ENCODE assay signal across 8 mouse cellular contexts in genomic region chr17:29022230-29022819, GRCm38 (mm10). TPM values are rescaled to one million over a fixed set of nuclear protein-coding genes. Genes with fewer than 3 reads are reported as not detected.
DNase-seq lines count a peak whose midpoint lies in the region; ATAC-seq and TF ChIP-seq lines count a peak whose summit lies in the region.

No protein-coding gene starts in this region.

- POLR2A ChIA-PET in Patski (lab: Charles Lee): interaction anchor here (0.6 kb wide), 1 partner anchor 71 kb away, joined by 3 read pairs; the partner anchor contains the start of gene Kctd20

- no peak overlapping the region for H3K9ac ChIP-seq in kidney, embryonic 15.5 days
- no peak overlapping the region for H3K9ac ChIP-seq in heart, embryonic 16.5 days (ENCODE audit: low read length)
- peak overlapping the region; percentile 30 for H3K9ac ChIP-seq in liver, embryonic 13.5 days

- peak overlapping the region; percentile 46 for H3K4me2 ChIP-seq in kidney, embryonic 15.5 days
- peak overlapping the region; percentile 48; the same call in 1 of the 2 replicates for H3K4me2 ChIP-seq in heart, embryonic 16.5 days (ENCODE audit: low read depth, low read length)
- H3K4me2 ChIP-seq in liver, embryonic 13.5 days: peak overlapping the region; percentile 32

- no peaks in the 10 kb centered on the region for H3K36me3 ChIP-seq in kidney, embryonic 15.5 days
- H3K36me3 ChIP-seq in heart, embryonic 16.5 days (ENCODE audit: control insufficient read depth, insufficient read depth): no peaks in the 10 kb centered on the region
- no peaks in the 10 kb centered on the region for H3K36me3 ChIP-seq in liver, embryonic 13.5 days

- in situ Hi-C loops in Patski (cut with MboI; ENCODE audit: low pct_unique_long_range_greater_than_20kb): no loop called here

- no peak for ATAC-seq in kidney, embryonic 15.5 days (replicated peaks; ENCODE audit: low FRiP score)
- no peak for ATAC-seq in Patski
- ATAC-seq in heart, embryonic 16.5 days (replicated peaks; ENCODE audit: extremely low read depth, insufficient read depth, low FRiP score): no peak
- peak; percentile 62; the same call in 1 of the 2 replicates for ATAC-seq in liver, embryonic 13.5 days (ENCODE audit: low read depth)

- peak; percentile 53 for TF ChIP-seq CTCF in Patski (IDR thresholded peaks at IDR 0.05)

- no peak overlapping the region; the same call in 1 of the 2 replicates for H3K4me3 ChIP-seq in kidney, embryonic 15.5 days (replicated peaks)
- no peak overlapping the region for H3K4me3 ChIP-seq in heart, embryonic 16.5 days (ENCODE audit: low read length)
- H3K4me3 ChIP-seq in liver, embryonic 13.5 days (replicated peaks): no peak overlapping the region

- no peaks in the 10 kb centered on the region for H3K9me3 ChIP-seq in kidney, embryonic 15.5 days (replicated peaks)
- no peaks in the 10 kb centered on the region for H3K9me3 ChIP-seq in heart, embryonic 16.5 days (replicated peaks; ENCODE audit: control insufficient read depth, low read length)
- no peaks in the 10 kb centered on the region for H3K9me3 ChIP-seq in liver, embryonic 13.5 days (replicated peaks)

- H3K27me3 ChIP-seq in kidney, embryonic 15.5 days: no peaks in the 10 kb centered on the region
- H3K27me3 ChIP-seq in Patski: no peaks in the 10 kb centered on the region
- H3K27me3 ChIP-seq in heart, embryonic 16.5 days (ENCODE audit: control insufficient read depth, insufficient read depth, low read length): no peaks in the 10 kb centered on the region
- H3K27me3 ChIP-seq in liver, embryonic 13.5 days: no peaks in the 10 kb centered on the region

- DNase-seq in kidney, adult 18-20 months: no peak
- DNase-seq in Patski (ENCODE audit: low read depth, low spot score): no peak
- no peak for DNase-seq in liver, embryonic 13.5 days
- DNase-seq in thymus, postnatal 25 days: peak; percentile 44
- DNase-seq in urinary bladder, postnatal 10 days (ENCODE audit: low spot score): no peak
- no peak for DNase-seq in layer of hippocampus, adult 9-11 months

- CTCF ChIA-PET in Patski (lab: Charles Lee): interaction anchor here (1.3 to 1.7 kb wide), 3 partner anchors 9 to 55 kb away, joined by 3 to 4 read pairs (median 4); no protein-coding TSS in a partner anchor

- 26% methylated on average over 15 of the region's 15 CpGs for WGBS in kidney, embryonic 15.5 days
- 29% methylated on average over 15 of the region's 15 CpGs for WGBS in heart, embryonic 16.5 days
- 21% methylated on average over 15 of the region's 15 CpGs for WGBS in liver, embryonic 13.5 days (ENCODE audit: insufficient replicate concordance)

- peaks cover 30% of the 10 kb centered on the region for H3K4me1 ChIP-seq in kidney, embryonic 15.5 days
- peaks cover 2% of the 10 kb centered on the region; the same call in 1 of the 2 replicates for H3K4me1 ChIP-seq in heart, embryonic 16.5 days (ENCODE audit: control insufficient read depth, insufficient read depth, low read length)
- H3K4me1 ChIP-seq in liver, embryonic 13.5 days (replicated peaks): peaks cover 40% of the 10 kb centered on the region

- H3K27ac ChIP-seq in kidney, embryonic 15.5 days: no peak overlapping the region
- no peak overlapping the region for H3K27ac ChIP-seq in heart, embryonic 16.5 days (ENCODE audit: low read length)
- no peak overlapping the region for H3K27ac ChIP-seq in liver, embryonic 13.5 days

RNA-seq across cellular contexts. Expression of gene Srsf3, which starts 10.1 kb away (rescaled TPM):
- polyA plus RNA-seq in kidney, embryonic 15.5 days (2015; fragmentation: Nextera tagmentation; extraction: Ambion mirVana): 605 and 671 TPM in 2 replicates
- polyA plus RNA-seq in Patski (2021): 187 TPM
- polyA plus RNA-seq in heart, embryonic 16.5 days (2015; fragmentation: Nextera tagmentation; extraction: Ambion mirVana): 323 and 367 TPM in 2 replicates
- 320 and 398 TPM in 2 replicates for polyA plus RNA-seq in liver, embryonic 13.5 days (2015; fragmentation: Nextera tagmentation; extraction: Ambion mirVana)

RNA-seq across cellular contexts. Expression of gene Stk38, which starts 14.5 kb away (rescaled TPM):
- polyA plus RNA-seq in kidney, embryonic 15.5 days (2015; fragmentation: Nextera tagmentation; extraction: Ambion mirVana): 98.5 and 105 TPM in 2 replicates
- 94.5 TPM for polyA plus RNA-seq in Patski (2021)
- polyA plus RNA-seq in heart, embryonic 16.5 days (2015; fragmentation: Nextera tagmentation; extraction: Ambion mirVana): 84.6 and 90.4 TPM in 2 replicates
- polyA plus RNA-seq in liver, embryonic 13.5 days (2015; fragmentation: Nextera tagmentation; extraction: Ambion mirVana): 38.4 and 44.6 TPM in 2 replicates
